ENCODE assay signal across 11 mouse cellular contexts in genomic region chr4:82584548-82584947, GRCm38 (mm10).
DNase-seq lines count a peak whose midpoint lies in the region; ATAC-seq lines count a peak whose summit lies in the region.
"Had no signal": no experiment of that assay in that cellular context is flagged by ENCODE, and none has a peak within 500 bp of the region (broad histone marks: within the 10 kb centered on the region; RNA-seq: fewer than 3 reads in every experiment).

No protein-coding gene starts in this region.

- DNase-seq in midbrain, embryonic 11.5 days (ENCODE audit: low spot score, missing footprints) = peak; percentile 81
- DNase-seq in midbrain, embryonic 10.5 days (ENCODE audit: low spot score) = no peak
- peak; percentile 58 to 68 for DNase-seq in cerebellum, postnatal 36 days
- DNase-seq in hindbrain, embryonic 10.5 days (ENCODE audit: low spot score) = peak; percentile 39
- DNase-seq in lung, postnatal 14 days = no peak
- DNase-seq in urinary bladder, adult 18-20 months (ENCODE audit: low spot score in 2 of 2) = no peak
- DNase-seq: kidney, adult 8-10 months had no signal

- no peaks in the 10 kb centered on the region for H3K9me3 ChIP-seq in midbrain, embryonic 11.5 days (ENCODE audit: control insufficient read depth, low read length)
- H3K9me3 ChIP-seq in midbrain, embryonic 10.5 days (replicated peaks) = no peaks in the 10 kb centered on the region
- no peaks in the 10 kb centered on the region for H3K9me3 ChIP-seq in hindbrain, embryonic 10.5 days
- no peaks in the 10 kb centered on the region for H3K9me3 ChIP-seq in neural tube, embryonic 13.5 days
- no peaks in the 10 kb centered on the region for H3K9me3 ChIP-seq in kidney, embryonic 15.5 days (replicated peaks)

- H3K27me3 ChIP-seq in midbrain, embryonic 11.5 days (ENCODE audit: control insufficient read depth, insufficient read depth, low read length) = no peaks in the 10 kb centered on the region
- no peaks in the 10 kb centered on the region for H3K27me3 ChIP-seq in midbrain, embryonic 10.5 days (ENCODE audit: low read depth, poor library complexity, severe bottlenecking)
- H3K27me3 ChIP-seq in hindbrain, embryonic 10.5 days (ENCODE audit: insufficient read depth, poor library complexity, severe bottlenecking) = peaks cover 4% of the 10 kb centered on the region; the same call in 1 of the 2 replicates
- no peaks in the 10 kb centered on the region for H3K27me3 ChIP-seq in neural tube, embryonic 13.5 days
- H3K27me3 ChIP-seq in kidney, embryonic 15.5 days = no peaks in the 10 kb centered on the region

- peaks cover 6% of the 10 kb centered on the region for H3K4me1 ChIP-seq in midbrain, embryonic 11.5 days (ENCODE audit: control insufficient read depth, insufficient read depth, low read length)
- H3K4me1 ChIP-seq in midbrain, embryonic 10.5 days = peaks cover 32% of the 10 kb centered on the region
- peaks cover 22% of the 10 kb centered on the region for H3K4me1 ChIP-seq in hindbrain, embryonic 10.5 days (replicated peaks)
- H3K4me1 ChIP-seq in neural tube, embryonic 13.5 days (replicated peaks) = peaks cover 12% of the 10 kb centered on the region
- no peaks in the 10 kb centered on the region for H3K4me1 ChIP-seq in kidney, embryonic 15.5 days

- no peak overlapping the region for H3K9ac ChIP-seq in midbrain, embryonic 11.5 days (ENCODE audit: low read length)
- no peak overlapping the region for H3K9ac ChIP-seq in neural tube, embryonic 13.5 days
- no peak overlapping the region for H3K9ac ChIP-seq in kidney, embryonic 15.5 days
- H3K9ac ChIP-seq: liver, embryonic 14.5 days had no signal

- H3K36me3 ChIP-seq in midbrain, embryonic 11.5 days (ENCODE audit: control insufficient read depth, insufficient read depth, low read length) = no peaks in the 10 kb centered on the region
- H3K36me3 ChIP-seq in midbrain, embryonic 10.5 days = no peaks in the 10 kb centered on the region
- H3K36me3 ChIP-seq in hindbrain, embryonic 10.5 days = no peaks in the 10 kb centered on the region
- H3K36me3 ChIP-seq in neural tube, embryonic 13.5 days = no peaks in the 10 kb centered on the region
- H3K36me3 ChIP-seq in kidney, embryonic 15.5 days = no peaks in the 10 kb centered on the region

- ATAC-seq in midbrain, embryonic 11.5 days (ENCODE audit: low FRiP score) = peak; percentile 89
- ATAC-seq in neural tube, embryonic 13.5 days (ENCODE audit: low read depth) = peak; percentile 77
- ATAC-seq in kidney, embryonic 15.5 days (replicated peaks; ENCODE audit: low FRiP score) = no peak

- 39% methylated on average over 4 of the region's 4 CpGs for WGBS in midbrain, embryonic 11.5 days
- WGBS in midbrain, embryonic 10.5 days = 57% methylated on average over 4 of the region's 4 CpGs
- 35% methylated on average over 4 of the region's 4 CpGs for WGBS in hindbrain, embryonic 10.5 days
- WGBS in neural tube, embryonic 13.5 days = 33% methylated on average over 4 of the region's 4 CpGs
- WGBS in kidney, embryonic 15.5 days = 77% methylated on average over 4 of the region's 4 CpGs

- no peak overlapping the region for H3K4me3 ChIP-seq in midbrain, embryonic 11.5 days (ENCODE audit: low read depth, low read length)
- H3K4me3 ChIP-seq in midbrain, embryonic 10.5 days = no peak overlapping the region
- H3K4me3 ChIP-seq in hindbrain, embryonic 10.5 days = no peak overlapping the region
- H3K4me3 ChIP-seq in neural tube, embryonic 13.5 days = no peak overlapping the region
- no peak overlapping the region for H3K4me3 ChIP-seq in kidney, embryonic 15.5 days (replicated peaks)
- H3K4me3 ChIP-seq: erythroblast, embryonic 14.5 days had no signal

- H3K27ac ChIP-seq in midbrain, embryonic 11.5 days (ENCODE audit: low read depth, low read length) = no peak overlapping the region
- no peak overlapping the region for H3K27ac ChIP-seq in midbrain, embryonic 10.5 days (replicated peaks)
- H3K27ac ChIP-seq in hindbrain, embryonic 10.5 days = no peak overlapping the region
- no peak overlapping the region for H3K27ac ChIP-seq in neural tube, embryonic 13.5 days (replicated peaks)
- no peak overlapping the region for H3K27ac ChIP-seq in kidney, embryonic 15.5 days
- H3K27ac ChIP-seq: liver, embryonic 14.5 days had no signal

- H3K4me2 ChIP-seq in midbrain, embryonic 11.5 days = no peak overlapping the region
- no peak overlapping the region for H3K4me2 ChIP-seq in neural tube, embryonic 13.5 days
- no peak overlapping the region for H3K4me2 ChIP-seq in kidney, embryonic 15.5 days

Comparison
In these comparisons a context has a peak if more than half of its experiments do, and no peak if none do; other contexts are left out.
1. DNase-seq: peak in midbrain, embryonic 11.5 days (single experiment), cerebellum, postnatal 36 days (2 of 2) and hindbrain, embryonic 10.5 days (single experiment); none in midbrain, embryonic 10.5 days (single experiment), lung, postnatal 14 days (single experiment) and urinary bladder, adult 18-20 months (0 of 2).